Mouse (Mus musculus) cerebellum, postnatal 4 days (tissue): Measurements from ENCODE around the gene Rnf43.

ENCODE experiments used
- DNase-seq, 2 experiments: peaks; one replicate each; pipeline ENCODE4 v3.0.0; 2022; ENCODE audit warnings: low spot score in 2 of 2, mixed read lengths in 1 of 2

The Rnf43 gene

GRCm38 (mm10) chr11:87677756-87678155 lies 15.2 kb downstream of the Rnf43 start:
- no peak for DNase-seq

DNA sequence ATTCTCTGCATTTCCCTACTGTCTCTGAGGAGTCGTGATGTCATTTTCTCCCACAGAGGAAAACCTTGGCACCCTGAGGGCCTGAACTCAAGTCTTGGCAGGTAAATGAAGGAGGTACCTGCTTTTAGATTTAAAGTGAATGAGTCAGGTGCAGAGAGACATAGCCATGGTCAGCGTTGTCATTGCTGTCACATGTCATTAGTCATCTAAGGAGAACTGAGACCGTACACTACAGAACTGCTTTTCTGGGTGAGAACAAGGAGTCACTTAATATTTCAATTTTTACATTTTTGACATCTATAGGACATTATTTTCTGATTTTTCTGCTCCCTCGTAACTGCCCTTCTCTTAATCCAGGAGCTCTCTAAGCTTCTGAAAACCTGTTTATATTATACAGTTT lies 16.0 kb downstream of the Rnf43 start:
- no peak for DNase-seq

DNA sequence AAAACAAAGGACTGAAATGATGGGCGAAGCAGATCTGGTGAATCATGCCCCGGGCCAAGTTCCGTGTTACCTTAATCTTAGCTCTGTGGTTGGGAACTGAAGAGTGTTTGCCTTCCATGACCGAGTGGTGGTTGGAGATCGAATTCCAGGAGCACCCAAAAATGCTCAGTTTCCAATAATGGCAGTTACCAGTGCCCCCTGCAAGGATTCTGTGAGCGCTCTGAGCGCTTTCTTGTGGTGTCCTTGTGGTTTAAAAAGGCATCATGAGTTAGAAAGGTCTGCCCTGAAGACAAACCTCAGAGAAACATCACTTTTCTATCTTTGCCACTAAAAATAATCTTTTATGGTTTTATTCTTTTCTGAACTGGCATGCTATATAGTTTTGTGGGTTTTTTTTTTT lies 16.5 kb downstream of the Rnf43 start:
- no peak for DNase-seq

DNA sequence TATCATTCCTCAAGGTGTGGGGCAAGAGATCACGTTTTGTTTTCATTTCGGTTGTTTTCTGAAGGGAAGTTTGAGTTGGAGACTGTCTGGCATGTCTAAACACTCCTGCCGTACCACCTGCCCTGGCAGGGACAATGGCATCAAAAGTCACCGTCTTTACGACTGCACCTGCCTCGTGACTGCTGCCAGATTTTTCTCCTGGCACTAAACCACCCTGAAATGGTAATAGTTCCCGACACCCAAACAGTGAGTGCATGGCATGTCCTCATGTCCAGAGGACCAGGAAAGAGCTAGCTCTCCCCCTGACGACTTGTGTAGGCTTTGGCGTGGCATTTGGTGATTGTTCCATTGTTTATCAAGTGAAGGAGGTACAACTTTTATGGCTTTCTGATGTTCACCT lies 18.3 kb downstream of the Rnf43 start:
- DNase-seq, result no peak

DNA sequence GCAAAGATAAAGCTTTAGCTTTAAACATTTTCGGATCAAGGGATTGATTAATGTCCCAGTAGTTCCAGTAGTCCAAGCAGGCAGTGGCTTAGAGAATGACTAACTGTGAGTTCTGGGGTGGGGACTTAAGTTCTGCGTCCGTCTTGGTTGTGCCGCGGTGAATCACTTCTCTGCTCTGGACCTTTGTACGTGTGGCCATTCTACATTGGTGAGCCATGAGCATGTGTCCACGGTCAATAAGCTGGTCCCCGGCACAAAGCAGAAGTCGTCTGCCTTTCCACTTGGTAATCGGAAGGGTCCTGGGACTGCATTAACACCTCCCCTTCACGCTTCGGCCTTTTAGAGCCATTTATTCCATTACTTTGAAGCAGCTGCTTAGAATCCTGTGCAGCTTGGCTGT lies 19.6 kb downstream of the Rnf43 start:
- no peak for DNase-seq

GRCm38 (mm10) chr11:87682838-87683571 lies 20.5 kb downstream of the Rnf43 start:
- no peak for DNase-seq

- DNase-seq, result no peak
These were observed 23.9 kb downstream of the Rnf43 start for GRCm38 (mm10) chr11:87686407-87686806.

DNA sequence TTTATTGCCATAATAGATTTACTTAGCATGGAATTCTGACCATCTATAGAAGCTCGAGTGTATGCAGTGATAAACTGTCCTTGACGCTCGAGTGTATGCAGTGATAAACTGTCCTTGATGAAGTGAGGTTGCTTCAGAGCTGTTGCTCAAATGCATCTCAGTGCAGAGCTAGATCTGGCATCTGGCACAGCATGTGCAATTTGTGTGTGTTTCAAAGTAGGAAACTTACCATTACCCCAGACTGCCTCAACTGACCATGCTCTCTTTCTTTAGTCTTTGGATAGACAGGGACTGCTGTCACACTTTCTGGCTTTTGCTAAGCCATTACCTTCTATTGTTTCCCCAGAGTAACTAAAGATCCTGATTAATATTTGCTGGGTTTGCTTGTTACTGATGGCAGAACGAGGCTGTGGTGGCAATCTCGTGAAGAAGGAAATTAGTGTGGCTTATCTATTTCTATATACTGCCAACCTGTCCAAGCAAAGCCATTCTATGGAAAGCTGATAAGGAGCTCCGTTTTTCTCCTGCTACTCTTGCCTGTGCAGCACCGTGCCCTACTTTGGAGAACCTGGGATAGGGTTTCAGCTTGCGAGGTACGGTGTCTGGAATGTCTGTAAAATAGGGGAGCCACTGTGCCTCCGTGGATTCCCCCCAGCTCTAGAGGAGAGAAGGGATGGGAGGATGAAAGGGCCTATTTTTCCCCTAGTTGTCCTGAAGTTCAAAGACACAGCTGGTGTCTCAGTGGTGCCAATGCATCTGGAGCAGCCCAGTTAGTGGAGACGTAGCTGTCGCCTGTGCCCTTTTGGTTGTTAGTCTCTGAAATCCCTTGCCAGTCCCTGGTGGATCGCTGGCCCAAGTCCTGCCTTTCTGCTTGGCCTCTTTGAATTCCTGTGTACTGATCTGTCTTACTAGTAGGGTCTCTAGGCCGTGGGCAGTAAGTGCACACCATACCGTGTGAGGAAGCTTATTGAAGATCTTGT lies 25.0 kb downstream of the Rnf43 start:
- no peak for DNase-seq

- DNase-seq, result no peak
These were observed 26.1 kb downstream of the Rnf43 start for GRCm38 (mm10) chr11:87688478-87689203.

DNA sequence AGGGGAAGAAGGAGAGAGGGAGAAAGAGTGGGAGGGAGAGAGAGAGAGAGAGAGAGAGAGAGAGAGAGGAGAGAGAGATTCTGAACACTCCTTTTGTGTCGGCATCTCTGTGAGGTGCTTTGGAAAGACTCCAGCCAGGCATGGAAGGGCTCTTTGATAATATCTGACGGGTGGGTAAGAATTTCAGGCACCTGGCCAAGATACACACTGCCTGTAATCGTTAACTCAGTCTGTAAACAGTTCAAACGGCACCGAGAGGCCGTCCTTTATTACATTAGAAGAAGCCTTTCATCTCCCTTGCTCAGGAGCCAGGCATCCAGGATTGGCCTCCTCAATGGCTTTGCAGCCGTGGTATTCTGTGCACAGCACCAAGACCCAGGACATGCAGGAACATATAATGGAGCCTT lies 26.9 kb downstream of the Rnf43 start:
- DNase-seq, result no peak

DNA sequence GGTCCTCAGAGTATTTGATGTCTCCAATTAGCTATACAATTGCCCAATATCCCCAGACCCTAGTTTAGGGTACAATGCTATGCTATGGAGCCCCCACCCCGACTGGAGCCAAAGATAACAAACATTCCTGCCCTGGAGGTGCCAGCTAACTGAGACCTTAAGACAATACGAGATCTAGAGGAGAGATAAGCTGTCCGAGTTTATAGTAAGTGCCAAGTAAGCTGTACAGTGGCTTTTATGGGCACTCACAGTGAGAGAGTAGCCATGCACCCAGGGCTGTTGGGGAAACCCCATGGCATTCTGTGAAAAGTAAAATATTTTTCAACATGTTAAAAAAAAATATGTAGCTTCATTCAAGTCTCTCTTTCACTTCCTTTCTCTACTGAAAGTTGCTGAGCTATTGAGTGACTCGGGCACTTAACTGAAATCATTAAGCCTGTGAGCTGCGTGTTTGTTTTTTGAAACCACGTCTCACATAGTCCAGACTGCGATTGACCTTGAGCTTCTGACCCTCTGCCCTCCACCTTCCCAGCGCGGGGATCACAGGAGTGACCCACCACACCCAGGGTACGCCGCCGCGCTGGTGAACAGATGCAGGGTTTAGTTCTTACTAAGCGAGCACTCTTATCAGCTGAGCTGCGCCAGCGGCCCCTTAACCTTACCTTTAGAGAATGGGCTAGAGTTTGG lies 27.7 kb downstream of the Rnf43 start:
- DNase-seq, result no peak

- no peak for DNase-seq
These were observed 34.7 kb downstream of the Rnf43 start for GRCm38 (mm10) chr11:87697131-87697682.

DNA sequence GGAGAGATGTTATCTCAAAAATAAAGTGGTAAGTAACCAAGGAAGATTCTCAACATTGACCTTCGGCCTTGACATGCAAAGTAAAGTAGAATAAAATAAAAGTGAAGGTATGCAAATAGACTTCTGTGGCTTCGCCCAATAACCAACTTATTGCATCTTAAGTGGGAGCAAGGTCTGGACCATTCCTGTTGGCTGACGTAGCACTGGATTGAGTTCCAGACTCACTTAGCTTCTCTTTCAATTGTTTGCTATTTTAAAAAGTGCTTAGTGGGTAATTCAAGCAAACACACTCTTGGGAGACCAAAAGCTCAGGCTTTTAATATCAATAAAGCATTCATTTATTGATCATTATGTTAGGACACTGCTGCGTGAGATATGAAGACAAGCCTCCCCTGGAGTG lies 35.6 kb downstream of the Rnf43 start:
- DNase-seq, result no peak

- DNase-seq, result no peak
These were observed 38.6 kb downstream of the Rnf43 start for GRCm38 (mm10) chr11:87701108-87701507.

DNA sequence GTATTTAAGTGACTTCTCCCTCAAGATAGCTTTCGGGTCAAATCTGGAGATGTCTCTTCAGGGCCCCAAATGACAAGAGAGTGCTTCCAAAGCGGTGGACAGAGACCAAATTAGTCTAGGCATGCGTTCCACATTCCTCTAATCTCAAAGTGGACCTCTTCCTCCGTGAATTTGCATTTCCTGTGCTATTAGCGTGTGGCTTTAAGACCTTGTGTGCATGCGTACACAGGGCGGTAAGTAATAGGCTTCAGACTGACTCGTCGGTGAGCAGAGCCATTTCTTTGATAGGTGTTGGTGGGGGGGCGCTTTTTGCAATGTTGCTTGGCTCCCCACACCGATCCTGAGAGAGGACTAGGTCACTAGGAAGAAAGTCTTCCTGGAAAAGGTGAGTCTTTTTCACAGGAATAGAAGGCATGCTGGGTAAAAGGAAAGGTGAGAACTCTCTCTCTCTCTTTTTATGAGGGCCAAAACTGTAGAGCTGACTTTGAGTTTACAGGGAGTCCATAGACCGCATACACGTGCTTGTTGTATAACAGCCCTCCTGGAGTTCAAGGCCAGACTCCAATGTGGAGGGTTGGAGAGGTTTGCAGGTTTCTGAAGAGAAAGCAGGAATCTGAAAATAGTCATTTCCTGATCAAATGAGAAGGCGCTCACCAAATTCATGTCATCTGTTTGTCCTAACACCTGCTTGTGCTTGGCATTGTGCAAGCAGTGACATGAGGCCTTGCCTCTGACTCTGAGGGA lies 39.5 kb downstream of the Rnf43 start:
- no peak for DNase-seq

DNA sequence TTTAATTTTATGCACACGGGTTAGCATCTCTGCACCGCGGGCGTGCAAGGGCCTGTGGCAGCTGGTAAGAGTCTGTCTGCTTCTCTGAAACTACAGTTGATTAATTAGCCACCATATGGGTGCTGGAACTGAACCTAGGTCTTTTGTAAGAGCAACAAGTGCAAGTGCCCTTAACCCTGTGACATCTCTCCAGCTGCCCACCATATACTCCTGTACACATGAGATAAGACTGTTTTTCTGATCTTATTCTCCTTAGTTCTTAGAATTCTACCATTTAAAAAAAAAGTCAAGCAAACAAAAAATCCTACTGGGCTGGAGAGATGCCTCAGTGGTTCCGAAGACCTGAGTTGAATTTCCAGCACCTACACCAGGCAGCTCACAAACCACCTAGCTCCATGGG lies 41.1 kb downstream of the Rnf43 start:
- DNase-seq, result no peak

GRCm38 (mm10) chr11:87704289-87704688 lies 41.8 kb downstream of the Rnf43 start:
- DNase-seq, result no peak

GRCm38 (mm10) chr11:87707570-87707969 lies 45.0 kb downstream of the Rnf43 start:
- no peak for DNase-seq

GRCm38 (mm10) chr11:87708979-87709378 lies 46.5 kb downstream of the Rnf43 start:
- no peak for DNase-seq

GRCm38 (mm10) chr11:87709513-87710261 lies 47.2 kb downstream of the Rnf43 start:
- no peak for DNase-seq
